Mouse (Mus musculus): Measurements from ENCODE around the gene Brpf3. TPM values are rescaled to one million over a fixed set of nuclear protein-coding genes. Genes with fewer than 3 reads are reported as not detected.
A peak's percentile ranks its signal among the peaks of the same experiment; 100 is the strongest.
"Not testable (repeated sequence)": the region's sequence is repeated elsewhere in the genome, so short reads cannot be mapped to it uniquely, and the experiment has no call there.

The Brpf3 gene
- total and polyA plus RNA-seq, 2 experiments: 4.4 to 18.9 TPM

- peak overlapping the region; percentile 48 for H3K27ac ChIP-seq (replicated peaks; ENCODE audit: insufficient read depth, low read depth, low read length)
- no peak overlapping the region for H3K4me3 ChIP-seq (ENCODE audit: insufficient read depth, low read depth, low read length)
- peaks cover 13% of the 10 kb centered on the region for H3K4me1 ChIP-seq (ENCODE audit: control insufficient read depth, insufficient read depth, low read length)
- 71% methylated on average over 8 of the region's 8 CpGs for WGBS
- H3K36me3 ChIP-seq (ENCODE audit: control insufficient read depth, insufficient read depth, low read length): peaks cover 3% of the 10 kb centered on the region; the same call in 1 of the 2 replicates
- TF ChIP-seq POLR2A (IDR thresholded peaks at IDR 0.05; ENCODE audit: extremely low read depth, insufficient read depth, low read length) (no peak), CTCF (IDR thresholded peaks at IDR 0.05; ENCODE audit: low read depth, low read length) (no peak)
- no peaks in the 10 kb centered on the region for H3K27me3 ChIP-seq (ENCODE audit: control insufficient read depth, insufficient read depth, low read length)
- peak; percentile 76 for DNase-seq (ENCODE audit: extremely low read depth, low read depth, low spot score)
- no peak overlapping the region for H3K9ac ChIP-seq (ENCODE audit: low read depth, low read length)
- H3K79me2 ChIP-seq (ENCODE audit: control insufficient read depth, insufficient read depth, low read length): no peaks in the 10 kb centered on the region
Observed at GRCm38 (mm10) chr17:28808714-28809113, 7.8 kb downstream of the Brpf3 start.

GRCm38 (mm10) chr17:28809175-28809831 lies 8.4 kb downstream of the Brpf3 start:
- DNase-seq (ENCODE audit: extremely low read depth, low read depth, low spot score): peak; percentile 5
- Histone ChIP-seq H3K4me3 (ENCODE audit: insufficient read depth, low read depth, low read length) (no peak overlapping the region), H3K4me1 (ENCODE audit: control insufficient read depth, insufficient read depth, low read length) (peaks cover 13% of the 10 kb centered on the region), H3K27ac (replicated peaks; ENCODE audit: insufficient read depth, low read depth, low read length) (peak overlapping the region; percentile 32), H3K79me2 (ENCODE audit: control insufficient read depth, insufficient read depth, low read length) (no peaks in the 10 kb centered on the region), H3K9ac (ENCODE audit: low read depth, low read length) (no peak overlapping the region), H3K27me3 (ENCODE audit: control insufficient read depth, insufficient read depth, low read length) (no peaks in the 10 kb centered on the region), H3K36me3 (ENCODE audit: control insufficient read depth, insufficient read depth, low read length) (peaks cover 3% of the 10 kb centered on the region; the same call in 1 of the 2 replicates)
- TF ChIP-seq POLR2A (IDR thresholded peaks at IDR 0.05; ENCODE audit: extremely low read depth, insufficient read depth, low read length): no peak
- WGBS: 97% methylated on average over 10 of the region's 10 CpGs

GRCm38 (mm10) chr17:28812345-28812744 lies 11.5 kb downstream of the Brpf3 start:
- H3K79me2 ChIP-seq (ENCODE audit: control insufficient read depth, insufficient read depth, low read length): no peaks in the 10 kb centered on the region
- no peak overlapping the region for H3K9ac ChIP-seq (ENCODE audit: low read depth, low read length)
- H3K4me1 ChIP-seq (ENCODE audit: control insufficient read depth, insufficient read depth, low read length): peaks cover 13% of the 10 kb centered on the region
- H3K27me3 ChIP-seq (ENCODE audit: control insufficient read depth, insufficient read depth, low read length): no peaks in the 10 kb centered on the region
- H3K27ac ChIP-seq (replicated peaks; ENCODE audit: insufficient read depth, low read depth, low read length): no peak overlapping the region
- TF ChIP-seq POLR2A (IDR thresholded peaks at IDR 0.05; ENCODE audit: extremely low read depth, insufficient read depth, low read length) (no peak), CTCF (IDR thresholded peaks at IDR 0.05; ENCODE audit: low read depth, low read length) (no peak)
- no peak overlapping the region for H3K4me3 ChIP-seq (ENCODE audit: insufficient read depth, low read depth, low read length)
- 28% methylated on average over 10 of the region's 10 CpGs for WGBS
- peaks cover 9% of the 10 kb centered on the region; the same call in 1 of the 2 replicates for H3K36me3 ChIP-seq (ENCODE audit: control insufficient read depth, insufficient read depth, low read length)
- peak; percentile 61 for DNase-seq (ENCODE audit: extremely low read depth, low read depth, low spot score)

GRCm38 (mm10) chr17:28814529-28815097 lies 13.7 kb downstream of the Brpf3 start:
- no peak overlapping the region for H3K9ac ChIP-seq (ENCODE audit: low read depth, low read length)
- H3K27ac ChIP-seq (replicated peaks; ENCODE audit: insufficient read depth, low read depth, low read length): no peak overlapping the region
- H3K36me3 ChIP-seq (ENCODE audit: control insufficient read depth, insufficient read depth, low read length): peaks cover 19% of the 10 kb centered on the region; the same call in 1 of the 2 replicates
- TF ChIP-seq CTCF (IDR thresholded peaks at IDR 0.05; ENCODE audit: low read depth, low read length) (no peak), POLR2A (IDR thresholded peaks at IDR 0.05; ENCODE audit: extremely low read depth, insufficient read depth, low read length) (no peak)
- no peaks in the 10 kb centered on the region for H3K27me3 ChIP-seq (ENCODE audit: control insufficient read depth, insufficient read depth, low read length)
- H3K79me2 ChIP-seq (ENCODE audit: control insufficient read depth, insufficient read depth, low read length): no peaks in the 10 kb centered on the region
- H3K4me1 ChIP-seq (ENCODE audit: control insufficient read depth, insufficient read depth, low read length): peaks cover 2% of the 10 kb centered on the region; the same call in 1 of the 2 replicates
- DNase-seq (ENCODE audit: extremely low read depth, low read depth, low spot score): no peak
- 93% methylated on average over 18 of the region's 18 CpGs for WGBS
- no peak overlapping the region for H3K4me3 ChIP-seq (ENCODE audit: insufficient read depth, low read depth, low read length)

GRCm38 (mm10) chr17:28815384-28816004 lies 14.6 kb downstream of the Brpf3 start:
- no peak overlapping the region for H3K9ac ChIP-seq (ENCODE audit: low read depth, low read length)
- no peak overlapping the region for H3K4me3 ChIP-seq (ENCODE audit: insufficient read depth, low read depth, low read length)
- no peaks in the 10 kb centered on the region for H3K79me2 ChIP-seq (ENCODE audit: control insufficient read depth, insufficient read depth, low read length)
- peaks cover 20% of the 10 kb centered on the region for H3K36me3 ChIP-seq (ENCODE audit: control insufficient read depth, insufficient read depth, low read length)
- peaks cover 2% of the 10 kb centered on the region; the same call in 1 of the 2 replicates for H3K4me1 ChIP-seq (ENCODE audit: control insufficient read depth, insufficient read depth, low read length)
- no peaks in the 10 kb centered on the region for H3K27me3 ChIP-seq (ENCODE audit: control insufficient read depth, insufficient read depth, low read length)
- H3K27ac ChIP-seq (replicated peaks; ENCODE audit: insufficient read depth, low read depth, low read length): no peak overlapping the region
- TF ChIP-seq CTCF (IDR thresholded peaks at IDR 0.05; ENCODE audit: low read depth, low read length) (no peak), POLR2A (IDR thresholded peaks at IDR 0.05; ENCODE audit: extremely low read depth, insufficient read depth, low read length) (no peak)
- WGBS: 77% methylated on average over 10 of the region's 10 CpGs
- DNase-seq (ENCODE audit: extremely low read depth, low read depth, low spot score): no peak

GRCm38 (mm10) chr17:28816326-28816725 lies 15.4 kb downstream of the Brpf3 start:
- not testable (repeated sequence) for H3K9ac ChIP-seq (ENCODE audit: low read depth, low read length); H3K27me3 ChIP-seq (ENCODE audit: control insufficient read depth, insufficient read depth, low read length); H3K4me3 ChIP-seq (ENCODE audit: insufficient read depth, low read depth, low read length); H3K4me1 ChIP-seq (ENCODE audit: control insufficient read depth, insufficient read depth, low read length); H3K27ac ChIP-seq (replicated peaks; ENCODE audit: insufficient read depth, low read depth, low read length); DNase-seq (ENCODE audit: extremely low read depth, low read depth, low spot score); H3K79me2 ChIP-seq (ENCODE audit: control insufficient read depth, insufficient read depth, low read length)
- WGBS: 95% methylated on average over 10 of the region's 10 CpGs
- H3K36me3 ChIP-seq (ENCODE audit: control insufficient read depth, insufficient read depth, low read length): peaks cover 24% of the 10 kb centered on the region

Measured in liver, adult 2 months (tissue).